Mouse (Mus musculus): ENCODE results near the gene Kalrn.

Kalrn gene

GRCm38 (mm10) chr16:34421473-34421872, 151.9 kb downstream of the Kalrn start:
- no peak for DNase-seq (ENCODE audit: low spot score)

- no peak for DNase-seq (ENCODE audit: low spot score)
These were observed 155.4 kb downstream of the Kalrn start for GRCm38 (mm10) chr16:34417966-34418365.

GRCm38 (mm10) chr16:34417383-34417782, 155.9 kb downstream of the Kalrn start:
- DNase-seq (ENCODE audit: low spot score), result no peak

- DNase-seq (ENCODE audit: low spot score), result peak; percentile 53
These were observed 158.8 kb downstream of the Kalrn start for GRCm38 (mm10) chr16:34414581-34414980.

GRCm38 (mm10) chr16:34413868-34414333, 159.4 kb downstream of the Kalrn start:
- DNase-seq (ENCODE audit: low spot score), result no peak

GRCm38 (mm10) chr16:34407036-34407435, 166.3 kb downstream of the Kalrn start:
- DNase-seq (ENCODE audit: low spot score), result no peak

- DNase-seq (ENCODE audit: low spot score), result peak; percentile 46
These were observed 168.2 kb downstream of the Kalrn start for GRCm38 (mm10) chr16:34405094-34405493.

- DNase-seq (ENCODE audit: low spot score), result no peak
These were observed 172.1 kb downstream of the Kalrn start for GRCm38 (mm10) chr16:34401216-34401615.

- no peak for DNase-seq (ENCODE audit: low spot score)
These were observed 173.1 kb downstream of the Kalrn start for GRCm38 (mm10) chr16:34400102-34400728.

- DNase-seq (ENCODE audit: low spot score), result no peak
These were observed 178.0 kb downstream of the Kalrn start for GRCm38 (mm10) chr16:34395221-34395811.

- DNase-seq (ENCODE audit: low spot score), result no peak
These were observed 183.6 kb downstream of the Kalrn start for GRCm38 (mm10) chr16:34389520-34390271.

GRCm38 (mm10) chr16:34388871-34389270, 184.5 kb downstream of the Kalrn start:
- peak; percentile 67 for DNase-seq (ENCODE audit: low spot score)

- DNase-seq (ENCODE audit: low spot score), result no peak
These were observed 188.3 kb downstream of the Kalrn start for GRCm38 (mm10) chr16:34385065-34385464.

GRCm38 (mm10) chr16:34382992-34383391, 190.3 kb downstream of the Kalrn start:
- no peak for DNase-seq (ENCODE audit: low spot score)

GRCm38 (mm10) chr16:34376166-34376857, 197.0 kb downstream of the Kalrn start:
- no peak for DNase-seq (ENCODE audit: low spot score)

GRCm38 (mm10) chr16:34373519-34373918, 199.8 kb downstream of the Kalrn start:
- no peak for DNase-seq (ENCODE audit: low spot score)

GRCm38 (mm10) chr16:34372103-34372741, 201.1 kb downstream of the Kalrn start:
- DNase-seq (ENCODE audit: low spot score), result no peak

GRCm38 (mm10) chr16:34359206-34359605, 214.1 kb downstream of the Kalrn start:
- no peak for DNase-seq (ENCODE audit: low spot score)

- no peak for DNase-seq (ENCODE audit: low spot score)
These were observed 217.8 kb downstream of the Kalrn start for GRCm38 (mm10) chr16:34355547-34355946.

GRCm38 (mm10) chr16:34354042-34354441, 219.3 kb downstream of the Kalrn start:
- DNase-seq (ENCODE audit: low spot score), result no peak

- DNase-seq (ENCODE audit: low spot score), result no peak
These were observed 220.6 kb downstream of the Kalrn start for GRCm38 (mm10) chr16:34352747-34353146.

- no peak for DNase-seq (ENCODE audit: low spot score)
These were observed 221.7 kb downstream of the Kalrn start for GRCm38 (mm10) chr16:34351575-34352150.
